Mouse (Mus musculus) midbrain, embryonic 16.5 days (tissue): ENCODE measurements at regions not wholly inside any gene's neighbourhood (a gene's known extent, or its start where the extent isn't known, plus 50 kb on each side); places are given as distances from the start of the nearest gene placed in this dataset.
"Not testable (repeated sequence)": the region's sequence is repeated elsewhere in the genome, so short reads cannot be mapped to it uniquely, and the experiment has no call there.

Experiments used
- ATAC-seq: fragments of 200-750 bp; cut with Nextera tagmentation; 2 replicates; pipeline ENCODE4 v1.8.0; 2017; ENCODE audit warnings: moderate TSS enrichment
- H3K27ac ChIP-seq: fragments of 300-500 bp; sonication (generic); 2 replicates; pipeline ENCODE4 v1.5.1; 2014; ENCODE audit warnings: mild to moderate bottlenecking, low read length, mixed read lengths
- H3K27me3 ChIP-seq: fragments of 300-500 bp; sonication (generic); 2 replicates; pipeline ENCODE4 v1.6.1; 2014; ENCODE audit warnings: low read depth, low read length, mixed read lengths; ENCODE audit not compliant: control insufficient read depth, insufficient read depth
- H3K36me3 ChIP-seq: fragments of 300-500 bp; sonication (generic); 2 replicates; pipeline ENCODE4 v1.6.1; 2014; ENCODE audit warnings: mild to moderate bottlenecking, low read length, moderate library complexity, mixed read lengths; ENCODE audit not compliant: control insufficient read depth, insufficient read depth
- H3K4me1 ChIP-seq: fragments of 300-500 bp; sonication (generic); 2 replicates; pipeline ENCODE4 v1.6.1; 2014; ENCODE audit warnings: mild to moderate bottlenecking, low read length, mixed read lengths; ENCODE audit not compliant: control insufficient read depth, insufficient read depth
- H3K4me2 ChIP-seq: fragments of 300-500 bp; sonication (generic); 2 replicates; pipeline ENCODE4 v1.6.1; 2014; ENCODE audit warnings: mild to moderate bottlenecking, low read length, mixed read lengths
- H3K4me3 ChIP-seq: fragments of 300-500 bp; sonication (generic); 2 replicates; pipeline ENCODE4 v1.5.1; 2014; ENCODE audit warnings: low read depth, mild to moderate bottlenecking, low read length, moderate library complexity, mixed read lengths
- H3K9ac ChIP-seq: fragments of 300-500 bp; sonication (generic); 2 replicates; pipeline ENCODE4 v1.6.1; 2014; ENCODE audit warnings: low read depth, low read length, mixed read lengths
- H3K9me3 ChIP-seq: fragments of 300-500 bp; sonication (generic); replicated peaks from 2 replicates; pipeline ENCODE4 v1.6.1; 2014; ENCODE audit warnings: mild to moderate bottlenecking, low read length, mixed read lengths; ENCODE audit not compliant: control insufficient read depth, poor library complexity, severe bottlenecking
- WGBS: fragments of 180-500 bp; shearing (Covaris S2); extraction: QIAGEN DNeasy Blood & Tissue Kit; methylation state at CpG from one replicate; pipeline ENCODE4 v1.1.7; 2014; 5-methylcytosine and 5-hydroxymethylcytosine counted together

- not testable (repeated sequence) for H3K27ac ChIP-seq, H3K27me3 ChIP-seq, H3K9ac ChIP-seq, H3K4me3 ChIP-seq, H3K4me1 ChIP-seq, H3K4me2 ChIP-seq, H3K36me3 ChIP-seq, ATAC-seq, H3K9me3 ChIP-seq
- 88% methylated on average over 7 of the region's 7 CpGs for WGBS
These were observed 139.5 kb downstream of the Slc6a15 start for GRCm38 (mm10) chr10:103507051-103507450.

- H3K9me3 ChIP-seq: no peaks in the 10 kb centered on the region
- H3K4me1 ChIP-seq: no peaks in the 10 kb centered on the region
- H3K27me3 ChIP-seq: no peaks in the 10 kb centered on the region
- no peak overlapping the region for H3K9ac ChIP-seq
- H3K4me2 ChIP-seq: no peak overlapping the region
- no peak overlapping the region for H3K27ac ChIP-seq
- H3K4me3 ChIP-seq: no peak overlapping the region
- no peak for ATAC-seq
- no peaks in the 10 kb centered on the region for H3K36me3 ChIP-seq
- 85% methylated on average over 2 of the region's 2 CpGs for WGBS
These were observed 176.9 kb downstream of the Slc6a15 start for GRCm38 (mm10) chr10:103544502-103544901.

GRCm38 (mm10) chr10:103549510-103549909 is 181.9 kb downstream of the Slc6a15 start:
- 83% methylated on average over 2 of the region's 2 CpGs for WGBS
- Histone ChIP-seq H3K4me2 (no peak overlapping the region), H3K4me3 (no peak overlapping the region), H3K9ac (no peak overlapping the region), H3K9me3 (no peaks in the 10 kb centered on the region), H3K27me3 (no peaks in the 10 kb centered on the region), H3K27ac (no peak overlapping the region), H3K4me1 (no peaks in the 10 kb centered on the region), H3K36me3 (no peaks in the 10 kb centered on the region)
- no peak for ATAC-seq

- no peak for ATAC-seq
- Histone ChIP-seq H3K36me3 (no peaks in the 10 kb centered on the region), H3K9me3 (no peaks in the 10 kb centered on the region), H3K27me3 (no peaks in the 10 kb centered on the region), H3K4me2 (no peak overlapping the region), H3K4me1 (no peaks in the 10 kb centered on the region), H3K9ac (no peak overlapping the region), H3K4me3 (no peak overlapping the region), H3K27ac (no peak overlapping the region)
- WGBS: 75% methylated on average over 3 of the region's 3 CpGs
These were observed 217.5 kb downstream of the Slc6a15 start for GRCm38 (mm10) chr10:103585097-103585496.

- H3K27me3 ChIP-seq: no peaks in the 10 kb centered on the region
- 91% methylated on average over 2 of the region's 2 CpGs for WGBS
- H3K36me3 ChIP-seq: no peaks in the 10 kb centered on the region
- no peak overlapping the region for H3K9ac ChIP-seq
- no peaks in the 10 kb centered on the region for H3K4me1 ChIP-seq
- no peak overlapping the region for H3K27ac ChIP-seq
- no peak overlapping the region for H3K4me2 ChIP-seq
- no peaks in the 10 kb centered on the region for H3K9me3 ChIP-seq
- ATAC-seq: no peak
- no peak overlapping the region for H3K4me3 ChIP-seq
These were observed 217.9 kb downstream of the Slc6a15 start for GRCm38 (mm10) chr10:103585504-103585903.

- Histone ChIP-seq H3K9ac (no peak overlapping the region), H3K4me1 (no peaks in the 10 kb centered on the region), H3K27me3 (no peaks in the 10 kb centered on the region), H3K36me3 (no peaks in the 10 kb centered on the region), H3K4me3 (no peak overlapping the region), H3K9me3 (no peaks in the 10 kb centered on the region), H3K4me2 (no peak overlapping the region), H3K27ac (no peak overlapping the region)
- 100% methylated on average over 2 of the region's 2 CpGs for WGBS
- ATAC-seq: no peak
These were observed 224.4 kb downstream of the Slc6a15 start for GRCm38 (mm10) chr10:103591985-103592384.

GRCm38 (mm10) chr10:103641162-103641561 is 273.6 kb downstream of the Slc6a15 start:
- Histone ChIP-seq H3K9ac (no peak overlapping the region), H3K4me3 (no peak overlapping the region), H3K9me3 (no peaks in the 10 kb centered on the region), H3K4me2 (no peak overlapping the region), H3K4me1 (no peaks in the 10 kb centered on the region), H3K27ac (no peak overlapping the region), H3K27me3 (no peaks in the 10 kb centered on the region), H3K36me3 (no peaks in the 10 kb centered on the region)
- WGBS: 65% methylated on average over 2 of the region's 2 CpGs
- no peak for ATAC-seq

GRCm38 (mm10) chr10:103649848-103650247 is 282.3 kb downstream of the Slc6a15 start:
- Histone ChIP-seq H3K9me3 (no peaks in the 10 kb centered on the region), H3K36me3 (no peaks in the 10 kb centered on the region), H3K4me2 (no peak overlapping the region), H3K9ac (no peak overlapping the region), H3K27me3 (no peaks in the 10 kb centered on the region), H3K27ac (no peak overlapping the region), H3K4me1 (no peaks in the 10 kb centered on the region), H3K4me3 (no peak overlapping the region)
- no peak for ATAC-seq
- 65% methylated on average over 3 of the region's 3 CpGs for WGBS

- no peak overlapping the region for H3K4me3 ChIP-seq
- no peak overlapping the region for H3K4me2 ChIP-seq
- ATAC-seq: no peak
- no peaks in the 10 kb centered on the region for H3K36me3 ChIP-seq
- no peaks in the 10 kb centered on the region for H3K4me1 ChIP-seq
- H3K27ac ChIP-seq: no peak overlapping the region
- no peak overlapping the region for H3K9ac ChIP-seq
- 84% methylated on average over 3 of the region's 3 CpGs for WGBS
- no peaks in the 10 kb centered on the region for H3K9me3 ChIP-seq
- H3K27me3 ChIP-seq: no peaks in the 10 kb centered on the region
These were observed 305.5 kb downstream of the Slc6a15 start for GRCm38 (mm10) chr10:103673081-103673480.

GRCm38 (mm10) chr10:103673765-103674164 is 306.2 kb downstream of the Slc6a15 start:
- H3K27me3 ChIP-seq: no peaks in the 10 kb centered on the region
- H3K9me3 ChIP-seq: no peaks in the 10 kb centered on the region
- no peak overlapping the region for H3K27ac ChIP-seq
- no peaks in the 10 kb centered on the region for H3K36me3 ChIP-seq
- no peak for ATAC-seq
- no peaks in the 10 kb centered on the region for H3K4me1 ChIP-seq
- H3K4me2 ChIP-seq: no peak overlapping the region
- 93% methylated on average over 3 of the region's 3 CpGs for WGBS
- H3K9ac ChIP-seq: no peak overlapping the region
- H3K4me3 ChIP-seq: no peak overlapping the region
